Mouse (Mus musculus): ENCODE data around the gene Nav2.
A peak's percentile ranks its signal among the peaks of the same experiment; 100 is the strongest.

The Nav2 gene

GRCm38 (mm10) chr7:49282446-49282845, 373.9 kb downstream of the Nav2 start:
- DNase-seq (ENCODE audit: low read depth, low spot score), result no peak

DNA sequence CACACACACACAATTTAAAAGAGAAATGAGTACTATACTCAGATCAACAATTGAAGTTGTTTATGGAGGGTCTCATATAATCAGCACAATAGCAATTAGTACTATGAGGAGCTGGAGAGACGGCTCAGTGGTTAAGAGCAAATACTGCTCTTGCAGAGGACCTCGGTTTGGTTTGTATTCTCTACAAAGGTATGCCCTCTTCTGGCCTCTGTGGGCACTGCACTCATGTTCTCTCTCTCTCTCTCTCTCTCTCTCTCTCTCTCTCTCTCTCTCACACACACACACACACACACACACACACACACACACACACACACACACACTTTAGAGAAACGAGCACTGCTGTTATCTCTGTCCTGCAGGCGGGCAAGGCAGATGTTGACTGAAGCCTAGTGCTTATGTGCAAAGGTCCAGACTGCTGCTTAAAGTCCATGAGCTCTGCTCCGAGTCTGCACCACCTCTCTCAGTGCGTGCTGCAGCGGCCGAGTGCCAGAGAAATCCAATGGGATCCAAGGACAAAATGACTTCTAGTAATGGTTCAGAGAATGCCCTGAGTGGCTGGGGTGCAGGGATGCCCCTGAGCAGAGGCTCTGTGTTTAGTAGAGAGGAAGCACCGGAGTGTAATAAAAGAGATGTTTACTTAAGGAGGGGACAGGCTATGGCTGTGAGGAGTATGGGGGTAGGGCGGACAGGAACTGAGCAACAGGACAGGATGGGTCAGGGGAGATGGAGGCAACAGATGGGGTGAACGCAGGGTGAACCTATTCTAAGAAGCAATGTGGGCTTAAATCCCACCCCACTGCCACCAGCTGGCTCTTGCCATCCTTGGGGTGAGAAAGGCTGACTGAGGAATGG, 375.2 kb downstream of the Nav2 start:
- DNase-seq (ENCODE audit: low read depth, low spot score), result no peak

- DNase-seq (ENCODE audit: low read depth, low spot score), result no peak
These were observed 379.7 kb downstream of the Nav2 start for GRCm38 (mm10) chr7:49288186-49288585.

DNA sequence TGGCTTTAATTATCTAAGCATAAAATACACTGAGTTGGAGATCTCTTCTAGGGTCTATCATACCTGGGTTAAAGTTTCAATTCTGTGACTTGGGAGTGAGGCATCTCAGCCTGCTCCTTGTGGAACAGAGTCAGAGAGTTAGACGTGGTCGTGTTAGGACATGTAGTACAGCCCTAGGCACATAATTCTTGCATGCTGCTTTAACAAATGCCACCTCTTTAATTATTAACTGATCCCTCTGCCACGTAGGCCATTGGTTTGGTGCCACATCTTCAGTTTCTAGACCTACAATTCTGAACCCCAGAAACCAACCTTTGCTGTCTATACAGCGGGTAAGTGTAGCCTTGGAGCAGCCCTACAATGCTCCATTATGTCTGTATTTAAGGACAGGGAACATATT, 381.8 kb downstream of the Nav2 start:
- no peak for DNase-seq (ENCODE audit: low read depth, low spot score)

GRCm38 (mm10) chr7:49291208-49291892, 382.8 kb downstream of the Nav2 start:
- DNase-seq (ENCODE audit: low read depth, low spot score), result no peak

DNA sequence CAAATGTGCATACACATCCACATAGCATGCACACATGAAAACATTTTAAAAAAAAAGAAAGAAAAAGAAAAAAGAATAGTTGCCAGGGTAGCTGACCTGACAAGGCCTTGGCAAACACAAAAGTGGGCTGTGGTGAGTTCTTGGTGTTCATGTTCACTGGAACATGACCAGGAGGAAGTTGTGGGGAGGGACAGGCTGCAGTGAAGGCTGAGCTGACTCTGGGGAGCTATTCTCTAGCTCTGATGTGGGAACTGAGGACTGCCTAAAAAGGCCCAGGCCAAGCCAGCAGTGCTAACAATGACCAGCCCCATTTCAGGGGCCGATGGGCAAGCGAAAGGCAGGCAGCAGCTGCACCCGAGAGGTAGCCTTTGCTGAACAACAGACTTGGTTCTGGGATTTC, 388.6 kb downstream of the Nav2 start:
- DNase-seq (ENCODE audit: low read depth, low spot score), result no peak

DNA sequence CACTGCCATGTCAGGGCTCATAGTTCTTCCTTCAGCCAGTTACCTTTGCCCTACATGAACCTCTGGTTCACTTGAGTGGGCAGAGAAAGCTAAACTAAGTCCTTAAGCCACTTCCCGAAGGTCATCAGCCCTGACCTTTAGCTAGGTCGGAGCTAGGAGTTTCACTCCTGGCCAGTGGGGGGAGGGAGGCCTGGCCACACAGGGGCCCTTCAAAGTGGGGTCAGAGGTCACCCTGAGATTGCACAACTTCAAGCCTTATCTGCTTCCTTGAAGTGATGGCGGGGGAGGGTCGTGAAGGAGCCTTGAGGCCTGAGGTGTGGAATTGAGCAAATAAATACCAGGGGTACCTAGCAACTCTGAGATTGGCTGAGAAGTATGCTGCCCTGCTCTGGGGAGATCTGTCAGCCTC, 389.9 kb downstream of the Nav2 start:
- no peak for DNase-seq (ENCODE audit: low read depth, low spot score)

- no peak for DNase-seq (ENCODE audit: low read depth, low spot score)
These were observed 393.0 kb downstream of the Nav2 start for GRCm38 (mm10) chr7:49301487-49301886.

GRCm38 (mm10) chr7:49303600-49304411, 395.3 kb downstream of the Nav2 start:
- DNase-seq (ENCODE audit: low read depth, low spot score), result peak; percentile 66

- DNase-seq (ENCODE audit: low read depth, low spot score), result no peak
These were observed 399.2 kb downstream of the Nav2 start for GRCm38 (mm10) chr7:49307717-49308116.

DNA sequence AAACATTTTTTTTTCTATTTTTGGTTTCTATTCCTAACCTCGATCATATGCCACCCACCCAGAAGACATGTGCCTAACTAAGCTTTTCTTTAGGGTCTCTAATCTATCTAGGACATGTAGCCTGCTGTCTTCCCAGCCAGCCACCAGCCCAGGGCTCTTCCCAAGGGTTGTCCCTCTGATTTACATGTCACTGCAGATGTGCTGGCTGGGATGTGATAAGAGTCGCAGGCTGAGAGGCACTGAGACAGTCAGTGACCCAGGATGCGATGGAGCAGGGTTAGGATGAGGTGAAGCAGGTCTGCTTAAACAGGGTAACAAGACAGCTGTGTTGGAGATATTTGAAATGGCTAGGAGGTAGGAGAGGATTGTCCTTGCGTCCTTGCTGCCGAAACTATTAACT, 401.2 kb downstream of the Nav2 start:
- DNase-seq (ENCODE audit: low read depth, low spot score), result no peak

DNA sequence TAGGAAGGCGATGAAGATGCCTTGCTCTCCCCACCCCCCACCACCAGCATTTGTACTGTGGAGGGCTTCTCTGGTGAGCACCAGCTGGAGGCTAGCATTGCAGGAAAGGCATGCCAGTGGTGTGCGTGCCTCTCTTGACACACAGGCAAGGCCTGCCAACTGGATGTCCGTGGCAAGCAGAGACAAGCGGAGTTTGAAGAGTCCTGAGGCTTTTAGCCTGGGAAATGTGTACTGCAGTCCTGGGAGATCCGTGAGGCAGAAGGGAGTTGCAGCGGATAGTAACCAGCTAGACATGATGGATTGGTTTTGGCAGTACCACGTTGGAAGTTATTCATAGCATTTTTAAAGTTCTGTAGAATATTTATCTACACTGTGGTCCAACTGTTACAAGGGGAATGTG, 405.4 kb downstream of the Nav2 start:
- DNase-seq (ENCODE audit: low read depth, low spot score), result no peak

DNA sequence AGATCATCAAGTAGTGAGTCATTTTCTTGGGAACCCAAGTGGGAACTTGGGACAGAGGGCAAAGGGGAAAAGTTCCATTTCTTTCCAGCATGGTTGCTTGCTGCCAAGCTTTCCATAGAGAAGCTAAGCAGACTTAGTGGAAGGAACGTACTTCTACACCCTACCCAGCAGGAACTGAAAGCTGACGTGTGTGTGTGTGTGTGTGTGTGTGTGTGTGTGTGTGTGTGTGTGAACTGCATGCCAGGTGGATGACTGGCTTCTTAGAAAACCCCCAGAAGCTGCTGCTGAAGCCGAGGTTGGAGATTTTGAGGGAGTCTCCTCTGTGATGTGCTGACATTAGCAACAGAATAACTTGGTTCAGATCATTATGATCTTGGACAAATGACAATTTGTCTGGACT, 406.5 kb downstream of the Nav2 start:
- no peak for DNase-seq (ENCODE audit: low read depth, low spot score)

DNA sequence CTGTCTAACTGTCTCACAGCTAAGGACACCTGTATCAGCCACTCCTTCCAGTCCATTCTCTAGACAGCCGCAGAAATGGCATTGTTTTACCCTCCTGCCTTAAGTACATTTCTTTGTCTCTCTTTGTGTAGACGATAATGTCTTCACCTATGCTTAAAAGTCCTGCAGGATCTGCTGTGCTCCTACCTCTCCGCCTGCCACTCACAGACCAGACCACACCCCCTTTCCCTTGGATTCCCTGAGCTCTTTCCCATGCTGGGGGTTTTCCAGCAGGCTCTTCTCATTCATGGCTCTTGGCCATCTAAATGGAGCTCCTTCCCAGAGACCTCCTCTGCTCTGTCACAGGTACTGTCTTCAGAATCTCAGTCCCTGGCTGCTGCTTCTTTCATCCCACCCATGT, 408.1 kb downstream of the Nav2 start:
- DNase-seq (ENCODE audit: low read depth, low spot score), result no peak

- DNase-seq (ENCODE audit: low read depth, low spot score), result no peak
These were observed 409.8 kb downstream of the Nav2 start for GRCm38 (mm10) chr7:49318183-49318897.

DNA sequence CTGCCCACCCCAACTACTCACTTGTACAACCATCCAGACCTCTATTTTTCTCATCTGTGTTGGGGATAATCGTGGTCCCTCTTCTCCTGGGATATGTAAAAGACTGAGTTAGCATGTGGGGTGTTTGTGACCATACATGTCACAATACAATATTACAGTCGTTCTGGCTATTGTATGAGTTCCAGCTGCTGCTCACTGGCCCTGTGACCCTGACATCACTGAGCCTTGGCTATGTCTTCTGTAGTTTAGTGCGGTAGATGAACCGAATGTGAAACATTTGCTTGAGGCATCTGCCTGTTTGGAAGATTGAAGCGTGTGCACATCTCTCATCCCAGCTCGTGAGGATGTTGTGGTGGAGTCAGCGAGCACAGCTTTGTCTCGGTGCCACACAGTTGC, 410.4 kb downstream of the Nav2 start:
- no peak for DNase-seq (ENCODE audit: low read depth, low spot score)

- no peak for DNase-seq (ENCODE audit: low read depth, low spot score)
These were observed 411.5 kb downstream of the Nav2 start for GRCm38 (mm10) chr7:49319981-49320380.

DNA sequence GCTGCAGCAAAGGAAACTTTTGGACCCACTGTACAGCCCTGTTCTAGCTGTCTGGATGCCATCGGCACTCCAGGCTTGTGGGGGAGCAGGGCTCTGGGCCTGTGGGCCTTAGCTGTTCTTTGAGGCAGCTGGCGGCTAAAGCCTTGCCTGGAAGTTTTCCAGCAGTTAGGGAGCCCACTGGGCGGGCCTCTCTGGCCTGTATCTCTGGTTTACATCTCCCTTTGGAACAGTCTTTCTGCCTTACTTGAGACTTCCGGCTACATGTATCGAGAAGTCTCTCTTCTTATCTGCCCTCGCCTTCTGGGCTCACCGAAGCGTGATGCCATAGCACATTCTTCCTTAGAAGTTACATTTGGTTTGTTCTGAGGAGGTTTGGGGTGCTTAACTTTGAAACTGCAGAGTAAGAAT, 412.6 kb downstream of the Nav2 start:
- DNase-seq (ENCODE audit: low read depth, low spot score), result no peak

GRCm38 (mm10) chr7:49322179-49322578, 413.7 kb downstream of the Nav2 start:
- DNase-seq (ENCODE audit: low read depth, low spot score), result no peak

- DNase-seq (ENCODE audit: low read depth, low spot score), result peak; percentile 6
These were observed 416.1 kb downstream of the Nav2 start for GRCm38 (mm10) chr7:49324575-49324974.

DNA sequence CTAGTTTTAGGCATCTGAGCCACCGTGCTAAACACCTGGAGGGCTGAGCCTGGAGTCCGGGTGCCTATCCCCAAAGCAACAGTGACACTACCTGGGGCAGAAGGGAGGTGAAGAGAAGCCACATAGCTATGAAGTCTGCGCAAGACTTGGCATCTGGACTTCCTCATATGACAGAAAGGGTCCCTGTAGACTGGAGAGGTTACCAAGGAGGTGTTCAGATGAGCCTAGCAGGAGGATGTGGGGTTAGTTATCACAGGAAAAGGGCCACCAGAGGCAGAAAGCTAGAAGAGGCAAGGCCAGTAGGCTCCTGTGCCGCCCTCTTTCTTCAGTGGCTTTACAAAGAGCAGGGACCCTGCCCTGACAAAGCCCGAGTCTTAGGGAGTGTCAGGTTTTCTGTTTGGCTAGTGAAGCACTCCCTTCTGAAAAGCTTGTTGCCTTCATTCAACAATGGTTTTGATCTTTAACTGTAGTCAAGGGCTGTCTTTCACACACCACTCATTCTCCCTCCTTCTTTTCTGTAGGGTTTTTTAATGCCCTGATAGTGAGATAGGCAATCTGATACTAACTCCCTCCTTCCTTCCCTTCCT, 417.7 kb downstream of the Nav2 start:
- no peak for DNase-seq (ENCODE audit: low read depth, low spot score)
